Mouse (Mus musculus) heart, postnatal 0 days (tissue): ENCODE measurements around the gene Acer1.

Experiments
- CTCF ChIP-seq: IDR thresholded peaks from 2 replicates; pipeline ENCODE4 v1.5.1; 2016; ENCODE audit warnings: antibody characterized with exemption, control low read depth, low read depth
- EP300 ChIP-seq: IDR thresholded peaks from 2 replicates; pipeline ENCODE4 v1.6.1; 2016; ENCODE audit warnings: antibody characterized with exemption, low read depth

DNA sequence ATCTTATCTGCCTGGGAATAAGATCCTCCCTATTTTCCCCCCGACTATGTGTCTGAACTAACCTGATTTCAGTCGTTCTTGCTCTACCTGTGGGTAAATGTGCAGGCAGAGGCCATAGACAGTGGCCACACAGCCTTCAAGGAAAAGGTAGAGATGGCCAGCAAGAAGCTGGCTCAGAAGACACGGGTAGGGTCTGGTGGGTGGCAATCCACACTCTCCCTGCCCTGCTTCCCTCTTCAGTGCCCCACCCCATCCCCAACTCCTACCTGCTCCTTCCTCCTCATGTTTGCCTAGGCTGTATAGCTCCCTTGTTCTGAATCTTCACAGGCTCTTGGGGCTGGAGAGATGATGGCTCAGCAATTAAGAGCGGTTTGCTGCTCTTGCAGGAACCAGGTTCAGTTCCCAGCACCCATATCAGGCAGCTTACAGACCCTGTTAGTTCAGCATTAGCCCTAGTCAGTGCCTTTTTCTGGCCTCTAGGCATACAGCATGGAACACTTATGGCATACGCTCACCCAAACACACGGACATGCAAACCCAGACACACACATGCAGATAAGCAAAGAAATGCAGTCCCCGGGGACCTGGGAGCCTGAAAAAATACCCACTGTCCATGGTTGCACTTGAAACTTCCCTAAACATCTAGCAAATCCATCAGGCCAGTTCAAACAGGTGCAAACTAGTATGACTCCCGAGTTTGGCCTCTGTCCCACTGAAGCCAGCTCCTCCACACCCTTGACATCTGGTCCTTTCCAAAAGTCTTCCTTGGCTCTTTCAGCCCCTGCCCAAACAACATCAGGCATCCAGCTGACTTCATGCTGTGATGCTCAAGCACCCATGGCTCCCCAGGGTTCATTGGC is 5.2 kb downstream of the Acer1 start:
- no peak for TF ChIP-seq CTCF
- TF ChIP-seq EP300 = no peak
